Mouse (Mus musculus) hindbrain, embryonic 14.5 days (tissue): ENCODE measurements around the gene Rassf6. TPM values are rescaled to one million over a fixed set of nuclear protein-coding genes. Genes with fewer than 3 reads are reported as not detected.

Experiments
- ATAC-seq: fragments of 200-750 bp; cut with Nextera tagmentation; 2 replicates; pipeline ENCODE4 v1.8.0; 2017; ENCODE audit warnings: moderate number of reproducible peaks, mild to moderate bottlenecking, moderate TSS enrichment, moderate library complexity; ENCODE audit not compliant: low FRiP score
- DNase-seq: peaks from one replicate; pipeline ENCODE4 v3.0.0-alpha.2; 2015; ENCODE audit warnings: low spot score
- H3K27ac ChIP-seq: fragments of 300-500 bp; sonication (generic); 2 replicates; pipeline ENCODE4 v1.5.1; 2014; ENCODE audit warnings: mild to moderate bottlenecking, moderate library complexity
- H3K27me3 ChIP-seq: fragments of 300-500 bp; sonication (generic); 2 replicates; pipeline ENCODE4 v1.6.1; 2014; ENCODE audit warnings: mild to moderate bottlenecking, low read length, mixed read lengths; ENCODE audit not compliant: control insufficient read depth, insufficient read depth
- H3K36me3 ChIP-seq: fragments of 300-500 bp; sonication (generic); replicated peaks from 2 replicates; pipeline ENCODE4 v1.6.1; 2014; ENCODE audit not compliant: control insufficient read depth, insufficient read depth
- H3K4me1 ChIP-seq: fragments of 300-500 bp; sonication (generic); replicated peaks from 2 replicates; pipeline ENCODE4 v1.6.1; 2014; ENCODE audit warnings: antibody characterized with exemption, low read length, mixed read lengths; ENCODE audit not compliant: control insufficient read depth, insufficient read depth
- H3K4me2 ChIP-seq: fragments of 300-500 bp; sonication (generic); replicated peaks from 2 replicates; pipeline ENCODE4 v1.6.1; 2014; ENCODE audit warnings: mild to moderate bottlenecking, moderate library complexity
- H3K4me3 ChIP-seq: fragments of 300-500 bp; sonication (generic); replicated peaks from 2 replicates; pipeline ENCODE4 v1.5.1; 2014; ENCODE audit warnings: mild to moderate bottlenecking, low read length
- H3K9ac ChIP-seq: fragments of 300-500 bp; sonication (generic); 2 replicates; pipeline ENCODE4 v1.6.1; 2014
- H3K9me3 ChIP-seq: fragments of 300-500 bp; sonication (generic); 2 replicates; pipeline ENCODE4 v1.6.1; 2016; ENCODE audit warnings: low read length; ENCODE audit not compliant: control insufficient read depth
- WGBS: fragments of 180-500 bp; shearing (Covaris S2); extraction: QIAGEN DNeasy Blood & Tissue Kit; methylation state at CpG from one replicate; pipeline ENCODE4 v1.1.7; 2014; 5-methylcytosine and 5-hydroxymethylcytosine counted together
- polyA plus RNA-seq: library from polyadenylated mRNA; unstranded; fragments of >200 nt; fragmentation: Nextera tagmentation; extraction: Ambion mirVana; gene quantifications from 2 replicates; pipeline ENCODE4 v1.2.1, GENCODE M21; 2014

The Rassf6 gene
- polyA plus RNA-seq, 1 experiment from 2014 or later: 2.0 TPM

GRCm38 (mm10) chr5:90567788-90568187 is 72.7 kb downstream of the Rassf6 start:
- H3K9ac ChIP-seq: no peak overlapping the region
- H3K4me2 ChIP-seq: no peak overlapping the region
- H3K36me3 ChIP-seq: no peaks in the 10 kb centered on the region
- H3K27ac ChIP-seq: no peak overlapping the region
- DNase-seq: no peak
- ATAC-seq: no peak
- no peak overlapping the region for H3K4me3 ChIP-seq
- H3K9me3 ChIP-seq: no peaks in the 10 kb centered on the region
- no peaks in the 10 kb centered on the region for H3K4me1 ChIP-seq
- H3K27me3 ChIP-seq: no peaks in the 10 kb centered on the region
- WGBS: 80% methylated on average over 5 of the region's 5 CpGs

- ATAC-seq (no peak), DNase-seq (no peak)
- H3K36me3 ChIP-seq: no peaks in the 10 kb centered on the region
- no peaks in the 10 kb centered on the region for H3K4me1 ChIP-seq
- H3K9me3 ChIP-seq: no peaks in the 10 kb centered on the region
- no peak overlapping the region for H3K4me2 ChIP-seq
- no peak overlapping the region for H3K9ac ChIP-seq
- H3K27me3 ChIP-seq: no peaks in the 10 kb centered on the region
- 88% methylated on average over 6 of the region's 6 CpGs for WGBS
- H3K4me3 ChIP-seq: no peak overlapping the region
- no peak overlapping the region for H3K27ac ChIP-seq
Measured at GRCm38 (mm10) chr5:90565205-90565604, 75.3 kb downstream of the Rassf6 start.

GRCm38 (mm10) chr5:90564161-90564560 is 76.3 kb downstream of the Rassf6 start:
- Histone ChIP-seq H3K4me1 (no peaks in the 10 kb centered on the region), H3K4me3 (no peak overlapping the region), H3K4me2 (no peak overlapping the region), H3K9ac (no peak overlapping the region), H3K27me3 (no peaks in the 10 kb centered on the region), H3K27ac (no peak overlapping the region), H3K9me3 (no peaks in the 10 kb centered on the region), H3K36me3 (no peaks in the 10 kb centered on the region)
- DNase-seq (no peak), ATAC-seq (no peak)
- WGBS: 85% methylated on average over 4 of the region's 4 CpGs

GRCm38 (mm10) chr5:90562880-90563279 is 77.6 kb downstream of the Rassf6 start:
- DNase-seq (no peak), ATAC-seq (no peak)
- H3K27ac ChIP-seq: no peak overlapping the region
- H3K4me1 ChIP-seq: no peaks in the 10 kb centered on the region
- no peaks in the 10 kb centered on the region for H3K36me3 ChIP-seq
- WGBS: 92% methylated on average over 4 of the region's 4 CpGs
- no peaks in the 10 kb centered on the region for H3K27me3 ChIP-seq
- no peak overlapping the region for H3K4me2 ChIP-seq
- no peaks in the 10 kb centered on the region for H3K9me3 ChIP-seq
- no peak overlapping the region for H3K4me3 ChIP-seq
- no peak overlapping the region for H3K9ac ChIP-seq

- Histone ChIP-seq H3K9me3 (no peaks in the 10 kb centered on the region), H3K9ac (no peak overlapping the region), H3K4me2 (no peak overlapping the region), H3K27ac (no peak overlapping the region), H3K4me3 (no peak overlapping the region), H3K27me3 (no peaks in the 10 kb centered on the region), H3K4me1 (no peaks in the 10 kb centered on the region), H3K36me3 (no peaks in the 10 kb centered on the region)
- no peak for ATAC-seq
- no peak for DNase-seq
- WGBS: 92% methylated on average over 11 of the region's 11 CpGs
Measured at GRCm38 (mm10) chr5:90561721-90562275, 78.7 kb downstream of the Rassf6 start.

- 91% methylated on average over 6 of the region's 6 CpGs for WGBS
- no peaks in the 10 kb centered on the region for H3K4me1 ChIP-seq
Measured at GRCm38 (mm10) chr5:90560743-90561142, 79.7 kb downstream of the Rassf6 start, which contains the start of gene 5830473C10Rik. Gene 5830473C10Rik, plus strand, starts transcription at chr5:90561107.

GRCm38 (mm10) chr5:90556052-90556451 is 84.4 kb downstream of the Rassf6 start:
- WGBS: 85% methylated on average over 3 of the region's 3 CpGs
- no peak for DNase-seq

More at GRCm38 (mm10) chr5:90560743-90561142, 79.7 kb downstream of the Rassf6 start, which contains the start of gene 5830473C10Rik:
- H3K36me3 ChIP-seq: no peaks in the 10 kb centered on the region
- no peak within 1 kb of the TSS for H3K4me3 ChIP-seq
- DNase-seq: no peak
- no peak for ATAC-seq
- no peak within 1 kb of the TSS for H3K4me2 ChIP-seq
- no peaks in the 10 kb centered on the region for H3K27me3 ChIP-seq
- H3K27ac ChIP-seq: no peak within 1 kb of the TSS
- H3K9ac ChIP-seq: no peak within 1 kb of the TSS
- no peaks in the 10 kb centered on the region for H3K9me3 ChIP-seq

More at GRCm38 (mm10) chr5:90556052-90556451, 84.4 kb downstream of the Rassf6 start:
- Histone ChIP-seq H3K4me1 (no peaks in the 10 kb centered on the region), H3K4me3 (no peak overlapping the region), H3K9me3 (no peaks in the 10 kb centered on the region), H3K27ac (no peak overlapping the region), H3K27me3 (no peaks in the 10 kb centered on the region), H3K4me2 (no peak overlapping the region), H3K36me3 (no peaks in the 10 kb centered on the region), H3K9ac (no peak overlapping the region)
- no peak for ATAC-seq

Other genes with a start within 250 kb of the Rassf6 start
- not detected in 2 replicates for gene Alb, start 179.8 kb downstream of the Rassf6 start, polyA plus RNA-seq
- gene Afp, start 149.9 kb downstream of the Rassf6 start, polyA plus RNA-seq: 0.09 and 0.33 TPM in 2 replicates
- not detected in 2 replicates for gene Afm, start 121.7 kb downstream of the Rassf6 start, polyA plus RNA-seq
- gene 5830473C10Rik, start 79.5 kb downstream of the Rassf6 start, polyA plus RNA-seq: 0.08 TPM in 1 of 2 replicates, not detected in the other
- 0.37 and 0.47 TPM in 2 replicates for gene Cxcl5, start 118.7 kb upstream of the Rassf6 start, polyA plus RNA-seq
- gene Ppbp, start 127.9 kb upstream of the Rassf6 start, polyA plus RNA-seq: 1.1 and 1.6 TPM in 2 replicates
- 47.1 and 56.7 TPM in 2 replicates for gene Pf4, start 131.8 kb upstream of the Rassf6 start, polyA plus RNA-seq
- 0.21 TPM in 1 of 2 replicates, not detected in the other for gene Cxcl3, start 145.4 kb upstream of the Rassf6 start, polyA plus RNA-seq
- not detected in 2 replicates for gene Cxcl15, start 153.9 kb upstream of the Rassf6 start, polyA plus RNA-seq